Mouse (Mus musculus) cerebellum, adult (tissue): Measurements from ENCODE around the gene Gm20388.

Experiments
- ATAC-seq: cut with Nextera tagmentation; 2 replicates; pipeline ENCODE4 v1.9.2; 2017; ENCODE audit warnings: mild to moderate bottlenecking, moderate library complexity, mixed read lengths; ENCODE audit not compliant: insufficient number of reproducible peaks, low FRiP score, low TSS enrichment

Gm20388 gene

DNA sequence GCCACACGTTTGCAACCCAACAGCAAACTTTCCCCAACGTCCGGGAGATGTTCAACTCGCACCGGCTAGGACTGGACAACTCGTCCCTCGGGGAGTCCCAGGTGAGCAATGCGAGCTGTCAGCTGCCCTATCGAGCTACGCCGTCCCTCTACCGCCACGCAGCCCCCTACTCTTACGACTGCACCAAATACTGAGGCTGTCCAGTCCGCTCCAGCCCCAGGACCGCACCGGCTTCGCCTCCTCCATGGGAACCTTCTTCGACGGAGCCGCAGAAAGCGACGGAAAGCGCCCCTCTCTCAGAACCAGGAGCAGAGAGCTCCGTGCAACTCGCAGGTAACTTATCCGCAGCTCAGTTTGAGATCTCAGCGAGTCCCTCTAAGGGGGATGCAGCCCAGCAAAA is 1207.3 kb downstream of the Gm20388 start:
- no peak for ATAC-seq

DNA sequence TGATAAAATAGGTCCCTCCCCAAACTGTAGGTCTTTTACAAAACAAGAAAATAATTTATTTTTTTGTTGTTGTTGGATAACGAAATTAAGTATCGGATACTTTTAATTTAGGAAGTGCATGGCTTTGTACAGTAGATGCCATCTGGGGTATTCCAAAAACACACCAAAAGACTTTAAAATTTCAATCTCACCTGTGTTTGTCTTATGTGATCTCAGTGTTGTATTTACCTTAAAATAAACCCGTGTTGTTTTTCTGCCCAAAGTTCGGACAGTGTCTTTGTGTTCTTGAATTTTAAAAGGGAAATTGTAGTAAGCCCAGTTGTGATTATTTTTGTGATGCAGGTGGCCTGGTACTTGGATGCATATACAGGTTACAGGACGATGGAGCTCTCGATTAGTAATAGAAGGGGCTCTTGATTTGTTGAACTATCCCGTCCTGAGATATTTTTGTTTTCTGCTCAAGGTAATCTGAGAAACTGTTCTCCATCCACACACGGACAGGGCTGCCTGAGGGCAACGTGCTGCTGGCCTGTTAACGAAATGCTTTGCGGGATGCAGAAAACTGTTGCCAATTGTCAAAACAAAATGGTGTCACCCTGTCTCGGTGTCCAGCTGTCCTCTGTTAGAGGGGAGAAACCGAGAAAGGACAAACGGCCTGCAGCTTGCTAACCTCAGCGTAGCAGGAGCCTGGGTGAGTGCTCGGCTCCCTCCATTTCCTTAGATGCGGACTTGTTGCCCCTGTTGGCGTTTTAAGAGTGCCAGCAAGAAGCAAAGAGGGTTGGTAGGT is 1208.2 kb downstream of the Gm20388 start:
- ATAC-seq = no peak

DNA sequence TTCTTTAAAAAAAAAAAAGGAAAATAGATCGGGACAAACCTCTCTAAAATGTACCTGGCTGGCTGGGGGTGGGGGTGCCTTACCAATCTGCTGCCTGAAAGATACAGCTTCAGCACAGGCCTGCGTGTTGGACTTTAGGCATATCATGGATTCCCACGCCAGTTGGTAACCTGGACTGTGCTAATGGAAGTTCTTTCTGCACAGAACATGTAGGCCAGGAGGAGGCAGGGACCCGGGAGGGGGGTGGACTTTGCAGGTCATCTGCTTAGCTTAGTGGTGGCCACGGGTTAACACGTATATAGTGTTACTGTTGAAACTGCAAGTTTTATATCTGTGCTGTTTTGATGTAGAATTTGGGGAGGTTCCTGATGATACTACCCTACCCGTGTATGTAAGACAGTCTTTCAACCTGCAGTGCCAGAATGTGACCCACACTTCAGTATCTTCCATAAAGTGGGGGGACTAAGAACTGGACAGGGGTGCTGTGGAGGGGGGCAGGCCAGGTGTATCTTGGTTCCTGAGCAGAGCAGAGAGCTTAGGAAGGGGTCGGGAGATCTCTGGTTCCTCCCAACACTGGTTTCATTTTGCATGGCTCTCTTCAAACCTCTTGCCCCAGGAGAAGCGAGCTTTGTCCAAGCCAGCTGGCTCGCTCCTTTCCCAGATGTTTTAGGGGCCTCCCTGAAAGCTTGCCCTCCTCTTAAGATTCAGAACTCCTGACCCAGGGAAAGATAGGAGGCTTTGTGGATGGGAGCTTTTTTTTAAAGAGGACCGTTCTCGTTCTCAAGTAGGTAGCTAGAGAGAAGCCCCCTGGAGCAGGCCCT is 1209.2 kb downstream of the Gm20388 start:
- no peak for ATAC-seq

DNA sequence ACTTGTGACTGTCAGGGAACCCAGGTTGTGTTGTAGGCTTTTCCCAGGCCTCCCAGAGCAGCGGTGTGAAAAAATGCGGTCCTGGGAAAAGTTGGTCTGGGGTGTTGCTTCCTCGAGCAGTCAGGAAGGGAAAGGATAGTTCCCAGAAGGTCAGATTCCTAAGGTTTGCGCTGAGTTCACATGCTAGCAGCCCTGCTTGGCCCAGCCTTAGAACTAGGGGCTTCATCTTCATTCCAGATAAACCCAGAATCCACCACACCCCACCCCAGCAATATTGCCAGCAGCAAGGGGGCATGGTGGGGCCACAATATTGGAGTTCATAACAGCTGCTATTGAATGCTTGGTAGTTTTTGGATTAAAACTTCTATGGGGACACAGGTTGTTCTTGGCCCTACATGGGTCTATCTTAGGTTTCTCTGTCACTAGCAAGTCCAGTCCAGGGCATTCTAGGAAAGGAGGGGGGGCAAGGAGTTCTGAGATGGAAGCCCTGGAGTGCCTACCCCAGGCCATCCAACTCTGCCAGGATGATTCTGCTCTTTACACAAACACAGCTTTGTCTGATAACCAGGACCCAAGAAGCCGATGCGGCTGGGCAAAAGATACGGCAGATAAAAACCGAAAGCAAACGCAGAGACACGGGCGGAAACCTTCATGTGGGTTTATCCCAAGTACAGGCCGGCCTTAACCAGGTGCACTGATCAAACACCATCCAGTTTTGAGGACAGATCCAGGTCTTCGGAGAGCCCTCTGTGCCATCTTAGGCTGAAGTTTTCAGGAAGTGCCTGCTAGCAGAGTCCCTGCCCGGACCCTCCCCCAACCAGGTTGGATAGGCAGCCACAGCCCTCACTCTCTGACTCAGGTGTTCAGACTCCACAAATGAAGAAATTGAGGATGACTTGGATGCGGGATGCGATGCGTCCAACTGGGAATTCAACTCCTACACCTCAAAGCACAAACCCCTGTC is 1210.1 kb downstream of the Gm20388 start:
- ATAC-seq = no peak

DNA sequence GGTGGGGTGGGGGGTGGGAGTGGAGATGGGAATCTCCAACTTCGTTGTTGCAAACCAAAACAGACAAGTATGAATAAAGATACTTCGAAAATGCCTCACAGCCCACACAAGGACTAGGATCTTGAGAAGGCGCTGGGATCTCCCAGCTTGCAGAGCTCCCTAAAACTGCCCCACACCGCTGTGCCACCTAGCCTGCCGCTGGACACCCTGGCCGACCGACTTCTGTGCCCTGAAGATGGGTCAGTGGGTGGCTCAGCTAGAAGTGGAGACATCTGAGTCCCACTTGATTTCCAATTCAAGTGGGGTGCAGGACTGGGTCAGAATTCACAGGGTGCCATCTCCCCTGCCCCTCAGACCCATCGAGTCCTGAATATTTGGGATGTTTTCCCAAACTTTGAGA is 1211.1 kb downstream of the Gm20388 start:
- no peak for ATAC-seq

DNA sequence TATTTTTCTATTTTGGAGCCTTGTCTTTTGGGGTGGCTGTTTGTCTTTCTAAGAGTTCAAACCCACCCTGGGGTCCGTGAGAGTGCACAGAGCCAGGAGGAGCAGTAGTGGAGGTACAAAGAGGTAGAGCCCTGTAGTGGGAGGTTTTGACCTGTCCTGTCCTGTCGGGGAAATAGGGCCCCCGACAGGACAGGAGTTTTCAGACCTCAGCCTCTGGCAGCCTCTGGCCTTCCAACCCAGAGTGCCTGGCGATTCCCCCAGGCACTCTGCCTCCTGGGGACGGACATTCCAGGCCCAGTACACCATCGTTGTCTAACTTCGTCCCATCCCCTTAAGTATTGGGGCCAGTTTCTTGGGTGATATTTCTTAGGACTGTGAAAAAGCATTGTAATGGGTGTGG is 1211.7 kb downstream of the Gm20388 start:
- no peak for ATAC-seq

DNA sequence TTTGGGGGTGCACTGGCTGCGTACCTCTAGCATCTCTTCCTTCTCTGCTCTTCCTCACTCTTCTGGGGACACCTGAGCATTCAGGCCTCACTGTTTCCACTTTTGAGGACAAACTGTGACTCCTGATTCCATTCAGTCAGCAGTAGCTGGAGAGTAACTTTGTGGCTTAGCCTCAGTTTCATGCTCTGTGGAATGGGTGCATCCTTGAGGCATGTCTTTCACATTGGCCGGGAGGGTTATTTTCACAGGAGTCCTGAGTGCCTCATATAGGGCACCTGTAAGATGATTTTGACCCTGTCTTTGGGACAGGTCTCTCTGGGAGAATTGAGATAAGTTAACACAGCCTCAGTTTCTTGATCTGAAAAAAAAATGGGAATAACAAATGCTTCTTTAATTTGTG is 1212.5 kb downstream of the Gm20388 start:
- no peak for ATAC-seq

DNA sequence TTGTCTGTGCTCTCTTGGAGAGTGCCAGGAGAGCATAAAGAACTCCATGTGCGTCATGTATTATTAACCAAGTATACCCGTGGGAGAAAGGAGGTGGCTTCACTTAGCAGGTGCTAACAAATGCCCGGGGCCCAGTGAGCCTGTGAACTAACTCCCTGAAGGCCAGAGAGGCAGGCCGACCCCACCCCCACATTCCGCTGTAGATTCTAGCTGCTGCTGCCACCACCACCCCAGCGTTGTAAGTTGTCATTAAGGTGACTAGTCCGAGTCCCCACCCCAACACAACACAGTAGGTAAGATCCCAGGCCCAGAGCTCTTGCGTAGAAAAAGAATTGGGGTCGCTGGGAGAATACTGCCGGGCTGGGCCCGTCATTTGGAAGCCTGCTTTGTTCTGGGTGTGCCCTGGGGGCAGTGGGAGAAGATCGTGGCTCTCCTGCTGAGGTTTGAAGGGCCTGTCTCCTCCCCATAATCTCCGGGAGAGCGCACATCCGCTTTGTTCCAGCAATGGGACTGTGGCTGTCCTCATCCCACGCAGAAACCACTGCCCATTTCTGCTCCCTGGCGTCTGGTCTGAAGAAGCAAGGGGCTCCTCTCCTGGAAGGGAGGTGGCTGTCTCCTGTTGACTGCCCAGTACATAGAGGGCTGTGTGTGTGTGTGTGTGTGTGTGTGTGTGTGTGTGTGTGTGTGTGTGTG is 1214.1 kb downstream of the Gm20388 start:
- no peak for ATAC-seq

DNA sequence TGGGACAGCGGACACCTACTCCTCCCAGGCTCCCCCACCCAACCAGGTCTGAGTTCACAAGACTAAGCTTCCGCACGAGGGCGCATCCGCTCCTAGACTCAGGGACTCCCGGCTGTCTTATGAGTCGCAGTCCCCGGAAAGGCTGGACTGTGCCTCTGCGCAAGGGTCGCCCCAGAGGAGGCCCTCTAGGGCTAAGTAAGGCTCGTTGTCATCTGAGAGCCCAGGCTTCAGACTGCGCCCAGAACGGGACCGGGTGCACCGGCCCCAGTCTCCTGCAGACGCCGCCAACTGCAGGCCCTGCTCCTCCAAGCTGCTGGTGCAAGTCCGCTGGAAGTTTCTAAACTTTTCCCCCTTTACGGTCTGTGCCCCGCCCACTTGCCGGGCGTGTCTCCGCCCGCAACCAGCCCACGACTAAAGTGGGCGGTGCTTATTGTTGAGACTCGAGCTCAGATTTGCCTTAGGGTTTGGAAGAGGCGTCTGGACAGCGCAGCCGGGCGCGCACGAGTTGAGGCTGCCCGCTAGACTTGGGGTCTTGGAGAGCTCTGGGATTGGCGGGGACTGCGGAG is 1214.8 kb downstream of the Gm20388 start:
- no peak for ATAC-seq

DNA sequence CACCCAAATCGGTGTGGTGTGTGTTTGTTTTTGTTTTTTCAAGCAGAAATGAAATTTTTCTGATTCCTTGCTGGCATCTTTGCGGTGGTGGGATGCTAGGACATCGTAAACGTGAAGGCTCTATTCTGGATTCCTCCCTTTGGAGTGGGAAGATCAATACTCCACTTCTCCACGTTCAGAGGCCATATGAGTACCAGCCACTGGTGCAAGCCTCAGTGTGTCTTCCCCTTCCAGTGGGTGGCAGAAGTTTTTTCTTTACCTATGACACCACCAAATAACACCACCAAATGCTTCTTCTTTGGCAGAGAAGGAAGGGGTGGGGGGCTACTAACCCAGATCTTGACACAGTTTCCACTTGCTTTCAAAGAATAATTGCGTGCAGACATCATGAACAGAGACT is 1215.5 kb downstream of the Gm20388 start:
- no peak for ATAC-seq

DNA sequence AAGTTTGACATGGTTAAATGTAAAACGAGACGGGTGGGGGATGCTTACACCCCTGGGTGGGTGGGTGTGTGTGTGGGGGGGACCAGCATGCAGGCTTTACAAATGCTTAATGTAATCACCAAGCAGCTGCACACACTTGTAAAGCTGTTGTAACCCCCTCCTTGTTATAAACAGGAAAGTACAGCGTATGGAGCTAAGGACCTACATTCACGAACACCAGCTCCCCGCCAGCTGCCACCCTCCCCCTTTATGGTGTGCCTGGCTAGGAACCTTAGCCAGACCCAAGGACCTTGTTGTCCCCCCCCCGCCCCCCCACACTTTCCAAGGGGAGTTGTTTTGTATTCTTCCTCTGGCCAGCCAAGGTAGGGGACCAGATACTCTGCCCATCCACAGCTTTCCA is 1216.1 kb downstream of the Gm20388 start:
- no peak for ATAC-seq

DNA sequence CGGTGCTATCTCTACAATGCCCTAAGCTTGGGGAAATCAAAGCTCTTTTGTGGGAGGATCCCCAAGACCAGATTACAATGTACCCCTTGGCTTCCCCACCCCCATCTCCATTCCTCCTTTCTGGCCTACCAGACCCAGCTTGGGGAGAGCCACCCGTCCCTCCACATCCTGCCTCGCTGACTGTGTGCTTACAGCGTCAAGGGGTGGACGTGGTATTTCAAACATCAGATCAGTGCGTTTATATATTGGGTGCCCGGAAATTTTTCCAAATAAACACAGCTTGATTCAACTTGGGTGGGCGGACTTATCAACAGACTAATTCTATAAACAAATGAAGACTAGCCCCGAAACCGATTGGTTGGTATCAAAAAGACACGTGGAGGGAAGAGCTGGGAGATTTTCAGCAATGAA is 1216.7 kb downstream of the Gm20388 start:
- no peak for ATAC-seq

DNA sequence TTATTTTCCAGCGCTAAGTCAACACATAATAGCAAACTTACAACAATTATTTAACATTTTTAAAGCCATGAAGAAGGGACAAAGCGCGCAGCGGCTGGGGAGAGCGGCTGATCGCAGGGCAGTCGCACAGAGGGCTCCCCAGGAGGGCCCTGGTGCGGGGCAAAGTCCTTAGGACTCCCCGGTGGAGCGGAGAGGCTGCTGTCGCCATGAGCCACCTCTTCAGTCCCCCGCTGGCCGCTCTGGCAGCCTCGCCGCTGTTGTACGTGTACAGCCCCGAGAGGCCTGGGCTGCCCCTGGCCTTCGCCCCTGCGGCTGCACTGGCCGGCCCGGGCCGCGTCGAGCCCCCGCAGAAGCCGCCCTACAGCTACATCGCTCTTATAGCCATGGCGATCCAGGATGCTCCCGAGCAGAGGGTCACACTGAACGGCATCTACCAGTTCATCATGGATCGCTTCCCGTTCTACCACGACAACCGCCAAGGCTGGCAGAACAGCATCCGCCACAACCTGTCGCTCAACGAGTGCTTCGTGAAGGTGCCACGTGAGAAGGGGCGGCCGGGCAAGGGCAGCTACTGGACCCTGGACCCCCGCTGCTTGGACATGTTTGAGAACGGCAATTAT is 1217.2 kb downstream of the Gm20388 start, which contains the start of gene Foxl1:
Foxl1 (plus strand) TSS at position 185 of the 620 bp plus-strand sequence.
- ATAC-seq = no peak

DNA sequence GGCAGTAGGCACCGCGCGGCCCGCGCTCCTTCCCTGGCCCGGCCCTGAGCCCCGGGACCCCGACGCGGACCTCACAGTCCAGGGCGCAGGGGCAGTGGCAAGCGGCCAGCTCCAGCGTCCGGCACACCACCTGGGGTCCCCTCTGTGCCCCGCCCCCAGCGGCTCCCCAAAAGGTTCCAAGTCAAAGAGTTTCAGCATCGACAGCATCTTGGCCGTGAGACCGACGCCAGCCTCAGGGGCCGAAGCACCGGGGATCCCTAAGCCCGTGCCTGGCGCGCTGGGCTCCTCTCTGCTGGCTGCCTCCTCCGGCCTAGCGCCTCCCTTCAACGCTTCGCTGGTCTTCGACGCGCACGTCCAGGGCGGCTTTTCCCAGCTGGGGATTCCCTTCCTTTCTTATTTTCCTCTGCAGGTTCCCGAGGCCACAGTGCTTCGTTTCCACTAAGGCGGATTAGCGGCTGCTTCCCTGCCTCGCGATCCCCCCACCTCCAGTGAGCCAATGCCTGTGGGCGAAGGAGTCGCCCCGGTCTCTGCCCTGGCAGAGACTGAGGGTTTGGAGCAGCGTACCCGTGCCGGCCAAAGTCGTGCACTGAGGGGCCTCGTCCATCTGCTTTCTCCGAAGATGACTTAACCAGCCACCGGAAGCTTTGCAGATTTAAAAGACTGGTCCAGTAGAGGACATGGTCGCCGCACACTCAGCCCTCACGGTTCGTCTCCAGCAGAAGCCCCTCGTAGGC is 1218.1 kb downstream of the Gm20388 start:
- ATAC-seq = no peak

DNA sequence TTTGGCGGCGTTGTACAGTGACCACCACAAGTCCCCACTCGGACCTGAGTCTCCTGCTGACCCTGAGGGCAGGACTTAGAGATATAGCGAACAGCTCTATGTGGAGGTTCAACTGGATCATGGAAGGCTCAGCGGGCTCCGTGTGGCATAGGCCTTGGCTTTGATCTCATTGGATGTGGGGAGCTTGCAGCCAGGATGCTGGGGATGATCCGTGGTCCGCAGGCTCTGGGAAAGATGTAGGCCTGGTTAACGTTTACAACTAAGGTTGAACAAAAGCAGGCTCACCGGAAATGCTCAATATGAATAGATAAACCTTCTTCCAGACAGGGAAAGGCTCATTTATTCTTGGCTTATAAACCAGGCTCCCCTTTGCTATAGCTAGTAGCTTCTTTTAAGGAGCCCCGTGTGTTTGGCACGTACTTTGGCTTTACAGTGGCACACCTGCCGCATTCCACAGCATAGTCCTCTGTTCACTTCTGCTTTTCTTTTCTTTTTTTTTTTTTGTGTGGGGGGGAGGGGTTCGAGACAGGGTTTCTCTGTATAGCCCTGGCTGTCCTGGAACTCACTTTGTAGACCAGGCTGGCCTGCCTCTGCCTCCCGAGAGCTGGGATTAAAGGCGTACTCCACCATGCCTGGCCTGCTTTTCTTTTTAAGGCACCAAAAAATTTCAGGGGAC is 1218.8 kb downstream of the Gm20388 start:
- no peak for ATAC-seq

DNA sequence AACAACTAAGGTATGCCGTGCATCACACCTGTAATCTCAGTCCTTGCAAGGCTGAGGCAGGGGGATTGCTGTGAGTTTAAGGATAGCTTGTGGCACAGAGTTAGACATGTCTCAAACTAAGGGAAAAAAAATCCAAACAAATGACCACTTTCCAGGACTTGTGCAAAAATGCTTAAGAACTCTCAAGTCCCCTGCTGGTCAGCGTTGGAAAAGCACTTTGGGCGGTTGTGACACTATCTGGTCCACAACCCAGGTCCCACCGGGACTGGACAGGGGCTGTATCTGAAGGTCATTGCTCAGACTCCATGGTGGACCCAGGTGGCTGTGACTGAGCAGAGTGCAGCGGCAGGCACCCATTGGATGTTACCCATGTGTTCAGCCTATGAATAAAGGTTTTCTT is 1219.9 kb downstream of the Gm20388 start:
- ATAC-seq = no peak

DNA sequence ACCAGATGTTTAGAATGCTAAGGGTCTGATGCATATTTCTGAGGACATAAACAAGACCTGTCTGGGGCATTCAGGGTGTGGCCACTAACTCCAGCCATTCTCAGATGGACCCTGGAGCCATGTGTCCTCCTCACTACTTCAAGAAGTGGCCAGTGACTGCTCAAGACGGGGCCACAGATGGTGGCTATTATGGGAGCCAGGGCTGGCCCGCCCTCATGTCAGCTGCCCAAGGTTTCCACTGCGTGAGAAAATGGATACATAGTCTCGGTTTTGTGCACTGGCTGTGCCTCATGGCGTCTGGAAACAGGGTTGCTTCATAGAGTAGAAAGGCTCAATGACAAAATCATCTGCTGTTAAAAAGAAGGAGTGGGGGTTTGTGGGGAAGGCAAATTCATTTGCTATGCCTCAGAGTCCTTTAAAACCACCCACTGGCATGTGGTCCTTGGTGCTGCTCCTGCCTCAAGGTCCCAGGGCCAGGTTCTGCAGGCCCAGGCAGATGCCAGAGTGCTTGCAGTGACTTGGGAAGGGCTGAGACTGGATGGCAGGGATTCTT is 1222.4 kb downstream of the Gm20388 start:
- ATAC-seq = no peak

DNA sequence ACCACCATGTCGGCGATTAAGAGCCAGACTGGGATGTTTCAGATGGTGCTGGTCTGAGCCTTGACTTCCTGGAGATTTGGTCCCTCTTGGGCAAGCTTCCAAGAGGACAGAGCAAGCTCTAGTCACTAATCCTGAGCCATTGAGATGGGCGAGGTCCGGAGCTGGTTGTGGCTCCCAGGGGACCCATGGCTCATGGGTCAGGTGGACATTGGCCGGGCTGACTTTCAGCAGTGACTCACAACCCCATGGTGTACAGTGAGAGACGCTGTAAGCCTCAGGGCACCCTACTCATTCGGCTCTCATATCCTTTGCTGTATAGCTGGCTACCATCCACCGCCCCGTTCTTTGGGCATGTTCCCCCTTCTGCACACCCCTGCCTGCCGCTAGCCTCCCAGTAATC is 1223.5 kb downstream of the Gm20388 start:
- ATAC-seq = no peak
